9 mouse cellular contexts compared by ENCODE assay signal in genomic region chr4:99626047-99626844, GRCm38 (mm10). TPM values are rescaled to one million over a fixed set of nuclear protein-coding genes. Genes with fewer than 3 reads are reported as not detected.
A peak's percentile ranks its signal among the peaks of the same experiment; 100 is the strongest.
DNase-seq lines count a peak whose midpoint lies in the region; ATAC-seq lines count a peak whose summit lies in the region.
"Had no signal": no experiment of that assay in that cellular context is flagged by ENCODE, and none has a peak within 500 bp of the region (broad histone marks: within the 10 kb centered on the region; RNA-seq: fewer than 3 reads in every experiment).

No protein-coding gene starts in this region.

- peak; percentile 3 for DNase-seq in adrenal gland, adult 2 months
- no peak for DNase-seq in adrenal gland, adult 8-10 months
- peak; percentile 52 for DNase-seq in embryo, embryonic 10.5 days (ENCODE audit: low spot score)
- DNase-seq in hindbrain, embryonic 10.5 days (ENCODE audit: low spot score) = no peak
- DNase-seq in mesoderm, embryonic 11.5 days (ENCODE audit: low read depth, low spot score) = peak; percentile 11
- DNase-seq in spleen, adult 12 weeks (ENCODE audit: low spot score) = no peak
- no peak for DNase-seq in thymus, postnatal 4 days
- DNase-seq: adrenal gland, postnatal 25 days had no signal

- peaks cover 16% of the 10 kb centered on the region for H3K27me3 ChIP-seq in hindbrain, embryonic 10.5 days (ENCODE audit: insufficient read depth, poor library complexity, severe bottlenecking)

- H3K36me3 ChIP-seq in hindbrain, embryonic 10.5 days = no peaks in the 10 kb centered on the region

- ATAC-seq in CD4-positive, CD25-positive, alpha-beta regulatory T cell, adult 4 months = no peak

- H3K4me3 ChIP-seq in hindbrain, embryonic 10.5 days = peak overlapping the region; percentile 30

- WGBS in hindbrain, embryonic 10.5 days = 9% methylated on average over 22 of the region's 24 CpGs

- no peaks in the 10 kb centered on the region for H3K9me3 ChIP-seq in hindbrain, embryonic 10.5 days

- no peak overlapping the region for H3K27ac ChIP-seq in hindbrain, embryonic 10.5 days

- H3K4me1 ChIP-seq in hindbrain, embryonic 10.5 days (replicated peaks) = peaks cover 8% of the 10 kb centered on the region

RNA-seq across cellular contexts. Expression of gene Foxd3, which starts 29.9 kb away (rescaled TPM):
- total RNA-seq in adrenal gland, adult 2 months (2021) = under 1 TPM; 0.40 to 0.55 TPM
- polyA plus RNA-seq in adrenal gland, adult 2 months (2012; rRNA removed) = 1.7 and 3.0 TPM in 2 replicates
- total RNA-seq in adrenal gland, adult 8-10 months (2022) = under 1 TPM; 0.21 to 0.86 (median 0.60) TPM
- polyA plus RNA-seq in hindbrain, embryonic 10.5 days (2016; fragmentation: Nextera tagmentation; extraction: Ambion mirVana) = 0.50 and 1.1 TPM in 2 replicates
- polyA plus RNA-seq in CD4-positive, CD25-positive, alpha-beta regulatory T cell, adult 4 months (2017; shearing (Covaris generic)) = not detected

Comparison
In these comparisons a context has a peak if more than half of its experiments do, and no peak if none do; other contexts are left out.
1. DNase-seq: peak in adrenal gland, adult 2 months (single experiment), embryo, embryonic 10.5 days (single experiment) and mesoderm, embryonic 11.5 days (single experiment); none in adrenal gland, adult 8-10 months (single experiment), hindbrain, embryonic 10.5 days (single experiment), spleen, adult 12 weeks (single experiment) and thymus, postnatal 4 days (single experiment).